Mouse (Mus musculus) embryonic facial prominence, embryonic 14.5 days (tissue): Measurements from ENCODE around the gene Lbhd1. TPM values are rescaled to one million over a fixed set of nuclear protein-coding genes. Genes with fewer than 3 reads are reported as not detected.
A peak's percentile ranks its signal among the peaks of the same experiment; 100 is the strongest.

Source experiments
- ATAC-seq: fragments of 200-750 bp; cut with Nextera tagmentation; 2 replicates; pipeline ENCODE4 v1.8.0; 2017; ENCODE audit warnings: low read depth, moderate number of reproducible peaks, moderate TSS enrichment
- DNase-seq: peaks from one replicate; pipeline ENCODE4 v3.0.0-alpha.2; 2015; ENCODE audit warnings: low spot score
- H3K27ac ChIP-seq: fragments of 300-500 bp; sonication (generic); replicated peaks from 2 replicates; pipeline ENCODE4 v1.5.1; 2014; ENCODE audit warnings: low read depth, mild to moderate bottlenecking, low read length, moderate library complexity
- H3K27me3 ChIP-seq: fragments of 300-500 bp; sonication (generic); replicated peaks from 2 replicates; pipeline ENCODE4 v1.6.1; 2014; ENCODE audit warnings: low read length; ENCODE audit not compliant: control insufficient read depth, insufficient read depth
- H3K36me3 ChIP-seq: fragments of 300-500 bp; sonication (generic); 2 replicates; pipeline ENCODE4 v1.6.1; 2014; ENCODE audit warnings: low read length, mixed read lengths; ENCODE audit not compliant: control insufficient read depth, insufficient read depth
- H3K4me1 ChIP-seq: fragments of 300-500 bp; sonication (generic); 2 replicates; pipeline ENCODE4 v1.6.1; 2014; ENCODE audit warnings: antibody characterized with exemption, low read length; ENCODE audit not compliant: control insufficient read depth, insufficient read depth
- H3K4me2 ChIP-seq: fragments of 300-500 bp; sonication (generic); 2 replicates; pipeline ENCODE4 v1.6.1; 2014; ENCODE audit warnings: low read depth, mild to moderate bottlenecking, low read length, moderate library complexity, mixed read lengths
- H3K4me3 ChIP-seq: fragments of 300-500 bp; sonication (generic); 2 replicates; pipeline ENCODE4 v1.5.1; 2014; ENCODE audit warnings: low read depth, mild to moderate bottlenecking, low read length
- H3K9ac ChIP-seq: fragments of 300-500 bp; sonication (generic); 2 replicates; pipeline ENCODE4 v1.6.1; 2014; ENCODE audit warnings: low read depth, mild to moderate bottlenecking, low read length, moderate library complexity, mixed read lengths
- H3K9me3 ChIP-seq: fragments of 300-500 bp; sonication (generic); 2 replicates; pipeline ENCODE4 v1.6.1; 2016; ENCODE audit warnings: low read length; ENCODE audit not compliant: control insufficient read depth
- WGBS: fragments of 180-500 bp; shearing (Covaris S2); extraction: QIAGEN DNeasy Blood & Tissue Kit; methylation state at CpG from one replicate; pipeline ENCODE4 v1.1.7; 2014; 5-methylcytosine and 5-hydroxymethylcytosine counted together
- microRNA-seq: library from miRNA; unstranded; fragments of <30 nt; microRNA quantifications from one replicate; pipeline ENCODE4, GENCODE M21; 2016; ENCODE audit warnings: borderline number of aligned reads
- polyA plus RNA-seq: library from polyadenylated mRNA; unstranded; fragments of >200 nt; fragmentation: Nextera tagmentation; extraction: Ambion mirVana; gene quantifications from 2 replicates; pipeline ENCODE4 v1.2.1, GENCODE M21; 2014

Lbhd1 gene
- polyA plus RNA-seq, 1 experiment from 2014 or later, result 68.8 TPM

- WGBS, result 5% methylated on average over 11 of the region's 11 CpGs
- H3K9ac ChIP-seq, result peak overlapping the region; percentile 86
- peak overlapping the region; percentile 65; the same call in 1 of the 2 replicates for H3K27ac ChIP-seq
- H3K36me3 ChIP-seq, result peaks cover 63% of the 10 kb centered on the region
- ATAC-seq, result no peak
- H3K4me3 ChIP-seq, result peak overlapping the region; percentile 80
- DNase-seq, result no peak
- H3K9me3 ChIP-seq, result no peaks in the 10 kb centered on the region
- H3K4me1 ChIP-seq, result no peaks in the 10 kb centered on the region
- H3K27me3 ChIP-seq, result no peaks in the 10 kb centered on the region
- H3K4me2 ChIP-seq, result peak overlapping the region; percentile 78
Observed at GRCm38 (mm10) chr19:8930117-8930516, 46.6 kb downstream of the Lbhd1 start.

- peak overlapping the region; percentile 86 for H3K9ac ChIP-seq
- no peak for DNase-seq
- peak overlapping the region; percentile 78 for H3K4me2 ChIP-seq
- no peak for ATAC-seq
- peak overlapping the region; percentile 80 for H3K4me3 ChIP-seq
- H3K27me3 ChIP-seq, result no peaks in the 10 kb centered on the region
- H3K27ac ChIP-seq, result no peak overlapping the region
- H3K36me3 ChIP-seq, result peaks cover 63% of the 10 kb centered on the region
- H3K9me3 ChIP-seq, result no peaks in the 10 kb centered on the region
- H3K4me1 ChIP-seq, result no peaks in the 10 kb centered on the region
- 73% methylated on average over 7 of the region's 7 CpGs for WGBS
Observed at GRCm38 (mm10) chr19:8930771-8931170, 47.2 kb downstream of the Lbhd1 start.

GRCm38 (mm10) chr19:8936736-8937135, 53.2 kb downstream of the Lbhd1 start:
- no peak overlapping the region for H3K4me3 ChIP-seq
- H3K27me3 ChIP-seq, result no peaks in the 10 kb centered on the region
- H3K4me2 ChIP-seq, result no peak overlapping the region
- no peak overlapping the region for H3K27ac ChIP-seq
- no peak for DNase-seq
- H3K9me3 ChIP-seq, result no peaks in the 10 kb centered on the region
- WGBS, result 89% methylated on average over 2 of the region's 2 CpGs
- H3K36me3 ChIP-seq, result peaks cover 68% of the 10 kb centered on the region
- H3K4me1 ChIP-seq, result peaks cover 7% of the 10 kb centered on the region; the same call in 1 of the 2 replicates
- ATAC-seq, result no peak
- no peak overlapping the region for H3K9ac ChIP-seq

- Histone ChIP-seq H3K4me3 (peak overlapping the region; percentile 97), H3K9ac (peak overlapping the region; percentile 66; the same call in 1 of the 2 replicates), H3K27me3 (no peaks in the 10 kb centered on the region), H3K36me3 (peaks cover 63% of the 10 kb centered on the region), H3K4me2 (peak overlapping the region; percentile 61), H3K4me1 (peaks cover 27% of the 10 kb centered on the region; the same call in 1 of the 2 replicates), H3K9me3 (no peaks in the 10 kb centered on the region), H3K27ac (peak overlapping the region; percentile 98)
- DNase-seq (no peak), ATAC-seq (no peak)
- whole genome bisulfite sequencing, result 75% methylated on average over 14 of the region's 15 CpGs
Observed at GRCm38 (mm10) chr19:8940526-8941133, 57.1 kb downstream of the Lbhd1 start.

GRCm38 (mm10) chr19:8941136-8941514, 57.6 kb downstream of the Lbhd1 start:
- peak overlapping the region; percentile 97 for H3K4me3 ChIP-seq
- WGBS, result 41% methylated on average over 10 of the region's 10 CpGs

GRCm38 (mm10) chr19:8941515-8942217, 58.1 kb downstream of the Lbhd1 start, which contains the start of gene Mta2:
Gene Mta2 (plus strand): TSS chr19:8941875.
- Histone ChIP-seq H3K4me2 (peak within 1 kb of the TSS; percentile 61), H3K27me3 (no peaks in the 10 kb centered on the region), H3K4me3 (peak within 1 kb of the TSS; percentile 97), H3K27ac (peak within 1 kb of the TSS; percentile 98), H3K9me3 (no peaks in the 10 kb centered on the region), H3K36me3 (peaks cover 65% of the 10 kb centered on the region), H3K4me1 (peaks cover 27% of the 10 kb centered on the region; the same call in 1 of the 2 replicates), H3K9ac (peak within 1 kb of the TSS; percentile 99)
- ATAC-seq (peak; percentile 95), DNase-seq (peak; percentile 98)
- WGBS, result under 1% methylated on average over 39 of the region's 64 CpGs

More at GRCm38 (mm10) chr19:8941136-8941514, 57.6 kb downstream of the Lbhd1 start:
- Histone ChIP-seq H3K9me3 (no peaks in the 10 kb centered on the region), H3K36me3 (peaks cover 65% of the 10 kb centered on the region), H3K4me2 (peak overlapping the region; percentile 61), H3K27ac (peak overlapping the region; percentile 98), H3K9ac (peak overlapping the region; percentile 66), H3K4me1 (peaks cover 27% of the 10 kb centered on the region; the same call in 1 of the 2 replicates), H3K27me3 (no peaks in the 10 kb centered on the region)
- DNase-seq (no peak), ATAC-seq (no peak; the same call in 1 of the 2 replicates)

Small RNA genes within 50 kb of the gene (microRNA-seq; reads per million reads assigned to microRNA genes)
- not detected for gene Mir5136

Other genes starting within 250 kb of the Lbhd1 start
- gene Chrm1, start 219.9 kb upstream of the Lbhd1 start, polyA plus RNA-seq, result 0.35 and 0.45 TPM in 2 replicates
- 100 and 107 TPM in 2 replicates for gene Slc3a2, start 160.4 kb upstream of the Lbhd1 start, polyA plus RNA-seq
- gene Wdr74, start 147.9 kb upstream of the Lbhd1 start, polyA plus RNA-seq, result 76.6 and 80.1 TPM in 2 replicates
- gene 1700092M07Rik, start 143.0 kb upstream of the Lbhd1 start, polyA plus RNA-seq, result 0.85 and 1.9 TPM in 2 replicates
- 140 and 142 TPM in 2 replicates for gene Stx5a, start 142.3 kb upstream of the Lbhd1 start, polyA plus RNA-seq
- gene Nxf1, start 126.7 kb upstream of the Lbhd1 start, polyA plus RNA-seq, result 152 and 171 TPM in 2 replicates
- gene Tmem223, start 112.7 kb upstream of the Lbhd1 start, polyA plus RNA-seq, result 173 and 194 TPM in 2 replicates
- 74.9 and 90.3 TPM in 2 replicates for gene Tmem179b, start 109.3 kb upstream of the Lbhd1 start, polyA plus RNA-seq
- gene Taf6l, start 97.3 kb upstream of the Lbhd1 start, polyA plus RNA-seq, result 16.5 and 18.1 TPM in 2 replicates
- 151 and 157 TPM in 2 replicates for gene Polr2g, start 85.2 kb upstream of the Lbhd1 start, polyA plus RNA-seq
- gene Zbtb3, start 81.2 kb upstream of the Lbhd1 start, polyA plus RNA-seq, result 5.2 and 5.5 TPM in 2 replicates
- 38.4 and 40.8 TPM in 2 replicates for gene Ttc9c, start 64.4 kb upstream of the Lbhd1 start, polyA plus RNA-seq
- 7.8 and 9.2 TPM in 2 replicates for gene Hnrnpul2, start 63.7 kb upstream of the Lbhd1 start, polyA plus RNA-seq
- gene AC129217.1, start 54.0 kb upstream of the Lbhd1 start, polyA plus RNA-seq, result not detected in 2 replicates
- 44.9 and 47.3 TPM in 2 replicates for gene Bscl2, start 46.3 kb upstream of the Lbhd1 start, polyA plus RNA-seq
- 22.2 and 24.6 TPM in 2 replicates for gene Gng3, start 44.5 kb upstream of the Lbhd1 start, polyA plus RNA-seq
- 1.6 and 2.4 TPM in 2 replicates for gene Lrrn4cl, start 33.0 kb upstream of the Lbhd1 start, polyA plus RNA-seq
- 144 and 149 TPM in 2 replicates for gene Ubxn1, start 12.2 kb upstream of the Lbhd1 start, polyA plus RNA-seq
- gene Uqcc3, start 2.8 kb upstream of the Lbhd1 start, polyA plus RNA-seq, result 53.8 and 57.5 TPM in 2 replicates
- not detected in 2 replicates for gene Gm49403, start 198 bp downstream of the Lbhd1 start, polyA plus RNA-seq
- gene 1810009A15Rik, start 5.1 kb downstream of the Lbhd1 start, polyA plus RNA-seq, result 77.4 and 86.6 TPM in 2 replicates
- not detected in 2 replicates for gene Gm49416, start 5.2 kb downstream of the Lbhd1 start, polyA plus RNA-seq
- 34.8 and 35.1 TPM in 2 replicates for gene Ints5, start 9.3 kb downstream of the Lbhd1 start, polyA plus RNA-seq
- gene Ganab, start 14.3 kb downstream of the Lbhd1 start, polyA plus RNA-seq, result 99.2 and 103 TPM in 2 replicates
- 42.3 and 42.4 TPM in 2 replicates for gene B3gat3, start 36.6 kb downstream of the Lbhd1 start, polyA plus RNA-seq
- gene Rom1, start 45.6 kb downstream of the Lbhd1 start, polyA plus RNA-seq, result 2.2 and 2.5 TPM in 2 replicates
- gene Eml3, start 45.8 kb downstream of the Lbhd1 start, polyA plus RNA-seq, result 18.2 and 20.4 TPM in 2 replicates
- gene Mta2, start 58.1 kb downstream of the Lbhd1 start, polyA plus RNA-seq, result 39.7 and 43.6 TPM in 2 replicates
- gene Tut1, start 70.1 kb downstream of the Lbhd1 start, polyA plus RNA-seq, result 24.7 and 27.8 TPM in 2 replicates
- gene Eef1g, start 83.3 kb downstream of the Lbhd1 start, polyA plus RNA-seq, result 469 and 503 TPM in 2 replicates
- 44.8 and 57.6 TPM in 2 replicates for gene Ahnak, start 105.6 kb downstream of the Lbhd1 start, polyA plus RNA-seq
- gene Scgb1a1, start 204.2 kb downstream of the Lbhd1 start, polyA plus RNA-seq, result not detected in 2 replicates